Comparison of ENCODE assay signal across 8 mouse cellular contexts in genomic region chr7:29211415-29212198, GRCm38 (mm10). TPM values are rescaled to one million over a fixed set of nuclear protein-coding genes. Genes with fewer than 3 reads are reported as not detected.
DNase-seq lines count a peak whose midpoint lies in the region; ATAC-seq and TF ChIP-seq lines count a peak whose summit lies in the region.

No protein-coding gene starts in this region.

- intact Hi-C loops in heart, postnatal 14 days (cut with DNase I): no loop called here

- no peaks in the 10 kb centered on the region for H3K36me3 ChIP-seq in ES-E14 (ENCODE audit: control insufficient read depth, insufficient read depth, low read length, poor library complexity, severe bottlenecking)
- no peaks in the 10 kb centered on the region for H3K36me3 ChIP-seq in forebrain, embryonic 13.5 days (ENCODE audit: poor library complexity, severe bottlenecking)
- no peaks in the 10 kb centered on the region for H3K36me3 ChIP-seq in lung, embryonic 15.5 days

- ATAC-seq in forebrain, embryonic 13.5 days: peak; percentile 42; the same call in 1 of the 2 replicates
- peak; percentile 87 for ATAC-seq in lung, embryonic 15.5 days (ENCODE audit: borderline replicate concordance, extremely low read depth, low FRiP score, low TSS enrichment)

- H3K4me2 ChIP-seq in forebrain, embryonic 13.5 days: peak overlapping the region; percentile 47
- H3K4me2 ChIP-seq in lung, embryonic 15.5 days: peak overlapping the region; percentile 55

- DNase-seq in ES-E14 (ENCODE audit: low read depth, low spot score): peak; percentile 68
- peak; percentile 85 for DNase-seq in c-Kit-positive CD71-positive TER-119-negative erythroid progenitor cells, embryonic 14.5 days (ENCODE audit: low read depth)
- peak; percentile 80 to 84 for DNase-seq in heart, postnatal 14 days
- peak; percentile 77 for DNase-seq in layer of hippocampus, adult 11-12 months (ENCODE audit: low spot score)
- DNase-seq in thymus, postnatal 36 days: peak; percentile 84 to 88

- H3K9ac ChIP-seq in ES-E14 (ENCODE audit: insufficient read depth, low read depth, low read length, poor library complexity, severe bottlenecking): 0 out of 2 replicates have a peak overlapping the region, but pooled peaks have one; percentile 11
- no peak overlapping the region for H3K9ac ChIP-seq in forebrain, embryonic 13.5 days
- H3K9ac ChIP-seq in lung, embryonic 15.5 days: peak overlapping the region; percentile 21

- no peak for TF ChIP-seq POLR2A in olfactory bulb, adult 2 months (IDR thresholded peaks at IDR 0.05; ENCODE audit: insufficient read depth, low read depth, low read length)

- peaks cover 0 to 1% of the 10 kb centered on the region in 2 experiments; a peak in 1 of 4 replicates for H3K4me1 ChIP-seq in ES-E14 (ENCODE audit: control insufficient read depth in 2 of 2, insufficient read depth in 2 of 2, low read length in 2 of 2, poor library complexity in 1 of 2)
- no peaks in the 10 kb centered on the region for H3K4me1 ChIP-seq in forebrain, embryonic 13.5 days
- peaks cover 15% of the 10 kb centered on the region for H3K4me1 ChIP-seq in lung, embryonic 15.5 days
- H3K4me1 ChIP-seq in olfactory bulb, adult 2 months (ENCODE audit: control insufficient read depth, insufficient read depth, low read length): peaks cover 21% of the 10 kb centered on the region

- 7% methylated on average over 34 of the region's 34 CpGs for WGBS in forebrain, embryonic 13.5 days
- 5% methylated on average over 34 of the region's 34 CpGs for WGBS in lung, embryonic 15.5 days
- 7% methylated on average over 34 of the region's 34 CpGs for WGBS in olfactory bulb, adult 2 months

- peaks cover 15% of the 10 kb centered on the region for H3K27me3 ChIP-seq in forebrain, embryonic 13.5 days
- H3K27me3 ChIP-seq in lung, embryonic 15.5 days: no peaks in the 10 kb centered on the region

- no peak for TF ChIP-seq CTCF in olfactory bulb, adult 2 months (IDR thresholded peaks at IDR 0.05; ENCODE audit: insufficient read depth, low read depth, low read length)

- in situ Hi-C loops in ES-E14 (cut with MboI; ENCODE audit: low sequenced_read_pairs in 2 of 2, unreplicated experiment in 2 of 2): no loop called here

- no peaks in the 10 kb centered on the region for H3K9me3 ChIP-seq in ES-E14 (ENCODE audit: control insufficient read depth, insufficient read depth, low read depth, low read length)
- H3K9me3 ChIP-seq in forebrain, embryonic 13.5 days (replicated peaks): no peaks in the 10 kb centered on the region
- H3K9me3 ChIP-seq in lung, embryonic 15.5 days: no peaks in the 10 kb centered on the region

- peak overlapping the region; percentile 31 to 63; a peak in 3 of 4 replicates for H3K4me3 ChIP-seq in ES-E14 (ENCODE audit: insufficient read depth in 1 of 2, low read depth in 1 of 2, low read length in 2 of 2, poor library complexity in 1 of 2, severe bottlenecking in 1 of 2)
- H3K4me3 ChIP-seq in forebrain, embryonic 13.5 days: peak overlapping the region; percentile 32
- peak overlapping the region; percentile 43 for H3K4me3 ChIP-seq in lung, embryonic 15.5 days
- H3K4me3 ChIP-seq in olfactory bulb, adult 2 months (ENCODE audit: insufficient read depth, low read depth, low read length): peak overlapping the region; percentile 16

- H3K27ac ChIP-seq in ES-E14 (ENCODE audit: insufficient read depth, low read depth, low read length, poor library complexity, severe bottlenecking): peak overlapping the region; percentile 60
- H3K27ac ChIP-seq in forebrain, embryonic 13.5 days: no peak overlapping the region
- peak overlapping the region; percentile 83 for H3K27ac ChIP-seq in lung, embryonic 15.5 days
- no peak overlapping the region for H3K27ac ChIP-seq in olfactory bulb, adult 2 months (ENCODE audit: insufficient read depth, low read depth, low read length)

TF ChIP-seq in ES-E14, 5 proteins besides CTCF, POLR2A, EP300 and RAD21:
- TF ChIP-seq ZNF384 (IDR thresholded peaks at IDR 0.05; ENCODE audit: low read depth, low read length) (peak; percentile 84), HCFC1 (IDR thresholded peaks at IDR 0.05; ENCODE audit: borderline replicate concordance, insufficient read depth, low read length) (no peak), CHD2 (IDR thresholded peaks at IDR 0.05; ENCODE audit: low read depth, low read length) (no peak)

RNA-seq across cellular contexts. Expression of gene Catsperg1, which starts 2.2 kb away (rescaled TPM):
- 2.1 and 2.9 TPM in 2 replicates for total RNA-seq in ES-E14 (2012; rRNA removed)
- 1.1 and 1.2 TPM in 2 replicates for polyA plus RNA-seq in forebrain, embryonic 13.5 days (2015; fragmentation: Nextera tagmentation; extraction: Ambion mirVana)
- under 1 TPM; 0.32 to 0.60 TPM for total RNA-seq in heart, postnatal 14 days (2021)
- polyA plus RNA-seq in lung, embryonic 15.5 days (2015; fragmentation: Nextera tagmentation; extraction: Ambion mirVana): 0.86 and 1.0 TPM in 2 replicates
- polyA plus RNA-seq in olfactory bulb, adult 2 months (2012; ENCODE audit: insufficient read depth, insufficient read length, low replicate concordance, missing spikeins): not detected in 2 replicates

RNA-seq across cellular contexts. Expression of gene Kcnk6, which starts 20.7 kb away (rescaled TPM):
- total RNA-seq in ES-E14 (2012; rRNA removed): 6.2 and 8.5 TPM in 2 replicates
- polyA plus RNA-seq in forebrain, embryonic 13.5 days (2015; fragmentation: Nextera tagmentation; extraction: Ambion mirVana): 0.27 and 0.44 TPM in 2 replicates
- total RNA-seq in heart, postnatal 14 days (2021): 1 to 10 TPM; 3.8 to 4.4 TPM
- polyA plus RNA-seq in lung, embryonic 15.5 days (2015; fragmentation: Nextera tagmentation; extraction: Ambion mirVana): 1.7 and 2.0 TPM in 2 replicates
- not detected in 2 replicates for polyA plus RNA-seq in olfactory bulb, adult 2 months (2012; ENCODE audit: insufficient read depth, insufficient read length, low replicate concordance, missing spikeins)

RNA-seq across cellular contexts. Expression of gene Yif1b, which starts 26.5 kb away (rescaled TPM):
- 201 and 296 TPM in 2 replicates for total RNA-seq in ES-E14 (2012; rRNA removed)
- polyA plus RNA-seq in forebrain, embryonic 13.5 days (2015; fragmentation: Nextera tagmentation; extraction: Ambion mirVana): 73.4 and 75.5 TPM in 2 replicates
- 10 to 100 TPM; 62.0 to 68.3 TPM for total RNA-seq in heart, postnatal 14 days (2021)
- 133 and 134 TPM in 2 replicates for polyA plus RNA-seq in lung, embryonic 15.5 days (2015; fragmentation: Nextera tagmentation; extraction: Ambion mirVana)
- not detected in 2 replicates for polyA plus RNA-seq in olfactory bulb, adult 2 months (2012; ENCODE audit: insufficient read depth, insufficient read length, low replicate concordance, missing spikeins)

RNA-seq across cellular contexts. Expression of gene Psmd8, which starts 31.1 kb away (rescaled TPM):
- total RNA-seq in ES-E14 (2012; rRNA removed): 209 and 211 TPM in 2 replicates
- 292 and 296 TPM in 2 replicates for polyA plus RNA-seq in forebrain, embryonic 13.5 days (2015; fragmentation: Nextera tagmentation; extraction: Ambion mirVana)
- total RNA-seq in heart, postnatal 14 days (2021): 100 to 1,000 TPM; 142 to 149 TPM
- polyA plus RNA-seq in lung, embryonic 15.5 days (2015; fragmentation: Nextera tagmentation; extraction: Ambion mirVana): 267 and 270 TPM in 2 replicates
- polyA plus RNA-seq in olfactory bulb, adult 2 months (2012; ENCODE audit: insufficient read depth, insufficient read length, low replicate concordance, missing spikeins): not detected in 2 replicates

RNA-seq across cellular contexts. Expression of gene 2200002D01Rik, which starts 36.7 kb away (rescaled TPM):
- total RNA-seq in ES-E14 (2012; rRNA removed): 19.9 and 20.0 TPM in 2 replicates
- 1.2 and 1.5 TPM in 2 replicates for polyA plus RNA-seq in forebrain, embryonic 13.5 days (2015; fragmentation: Nextera tagmentation; extraction: Ambion mirVana)
- 1 to 10 TPM; 2.0 to 2.2 TPM for total RNA-seq in heart, postnatal 14 days (2021)
- polyA plus RNA-seq in lung, embryonic 15.5 days (2015; fragmentation: Nextera tagmentation; extraction: Ambion mirVana): 13.1 and 14.4 TPM in 2 replicates
- not detected in 2 replicates for polyA plus RNA-seq in olfactory bulb, adult 2 months (2012; ENCODE audit: insufficient read depth, insufficient read length, low replicate concordance, missing spikeins)

Comparison
In these comparisons a context has a peak if more than half of its experiments do, and no peak if none do; other contexts are left out.
1. H3K27ac ChIP-seq: peak in ES-E14 (single experiment) and lung, embryonic 15.5 days (single experiment); none in forebrain, embryonic 13.5 days (single experiment) and olfactory bulb, adult 2 months (single experiment).
2. Peak in every context shown above with its lines, with median percentiles within 50 percentile points of each other: DNase-seq and H3K4me3 ChIP-seq.